Mouse (Mus musculus) kidney, postnatal 25 days (tissue): Measurements from ENCODE around the gene Gtf3a.
"Not testable (repeated sequence)": the region's sequence is repeated elsewhere in the genome, so short reads cannot be mapped to it uniquely, and the experiment has no call there.

Experiments used
- DNase-seq, 2 experiments: peaks; one replicate each; pipeline ENCODE4 v3.0.0; 2021; ENCODE audit warnings: mixed read lengths in 2 of 2

The Gtf3a gene

GRCm38 (mm10) chr5:146948508-146949088 lies at the start of gene Gtf3a:
Gene Gtf3a, plus strand, starts transcription at chr5:146948657.
- DNase-seq = peak; percentile 83 to 89

- peak in 1 of 2 experiments; percentile 38 for DNase-seq
Measured at GRCm38 (mm10) chr5:146900331-146900730, 48.1 kb upstream of the Gtf3a start.

- no peak for DNase-seq
Measured at GRCm38 (mm10) chr5:146901501-146901900, 47.0 kb upstream of the Gtf3a start.

GRCm38 (mm10) chr5:146904404-146904803 lies 44.1 kb upstream of the Gtf3a start:
- peak; percentile 76 to 90 for DNase-seq

GRCm38 (mm10) chr5:146905486-146906172 lies 42.8 kb upstream of the Gtf3a start:
- peak; percentile 75 to 89 for DNase-seq

GRCm38 (mm10) chr5:146907533-146907932 lies 40.9 kb upstream of the Gtf3a start:
- peak; percentile 20 to 49 for DNase-seq

- no peak for DNase-seq
Measured at GRCm38 (mm10) chr5:146908629-146909028, 39.8 kb upstream of the Gtf3a start.

GRCm38 (mm10) chr5:146912206-146912605 lies 36.3 kb upstream of the Gtf3a start:
- DNase-seq = peak in 1 of 2 experiments; percentile 49

GRCm38 (mm10) chr5:146913355-146913754 lies 35.1 kb upstream of the Gtf3a start:
- DNase-seq = no peak

- DNase-seq = peak; percentile 68 to 74
Measured at GRCm38 (mm10) chr5:146914088-146914766, 34.2 kb upstream of the Gtf3a start.

- DNase-seq = no peak
Measured at GRCm38 (mm10) chr5:146916273-146916672, 32.2 kb upstream of the Gtf3a start.

GRCm38 (mm10) chr5:146916806-146917205 lies 31.7 kb upstream of the Gtf3a start:
- DNase-seq = no peak

- DNase-seq = not testable (repeated sequence)
Measured at GRCm38 (mm10) chr5:146917357-146917756, 31.1 kb upstream of the Gtf3a start.

GRCm38 (mm10) chr5:146919874-146920273 lies 28.6 kb upstream of the Gtf3a start:
- no peak for DNase-seq

- DNase-seq = no peak
Measured at GRCm38 (mm10) chr5:146920314-146921161, 27.9 kb upstream of the Gtf3a start.

- no peak for DNase-seq
Measured at GRCm38 (mm10) chr5:146921224-146921623, 27.2 kb upstream of the Gtf3a start.

- no peak for DNase-seq
Measured at GRCm38 (mm10) chr5:146923547-146923946, 24.9 kb upstream of the Gtf3a start.

- DNase-seq = no peak
Measured at GRCm38 (mm10) chr5:146926673-146927072, 21.8 kb upstream of the Gtf3a start.

GRCm38 (mm10) chr5:146931422-146931821 lies 17.0 kb upstream of the Gtf3a start:
- DNase-seq = no peak

GRCm38 (mm10) chr5:146931904-146932553 lies 16.4 kb upstream of the Gtf3a start:
- DNase-seq = no peak

GRCm38 (mm10) chr5:146933466-146933865 lies 15.0 kb upstream of the Gtf3a start:
- DNase-seq = no peak
